Mouse (Mus musculus): ENCODE data around the gene Exd2.
"Not testable (repeated sequence)": the region's sequence is repeated elsewhere in the genome, so short reads cannot be mapped to it uniquely, and the experiment has no call there.

The Exd2 gene

DNA sequence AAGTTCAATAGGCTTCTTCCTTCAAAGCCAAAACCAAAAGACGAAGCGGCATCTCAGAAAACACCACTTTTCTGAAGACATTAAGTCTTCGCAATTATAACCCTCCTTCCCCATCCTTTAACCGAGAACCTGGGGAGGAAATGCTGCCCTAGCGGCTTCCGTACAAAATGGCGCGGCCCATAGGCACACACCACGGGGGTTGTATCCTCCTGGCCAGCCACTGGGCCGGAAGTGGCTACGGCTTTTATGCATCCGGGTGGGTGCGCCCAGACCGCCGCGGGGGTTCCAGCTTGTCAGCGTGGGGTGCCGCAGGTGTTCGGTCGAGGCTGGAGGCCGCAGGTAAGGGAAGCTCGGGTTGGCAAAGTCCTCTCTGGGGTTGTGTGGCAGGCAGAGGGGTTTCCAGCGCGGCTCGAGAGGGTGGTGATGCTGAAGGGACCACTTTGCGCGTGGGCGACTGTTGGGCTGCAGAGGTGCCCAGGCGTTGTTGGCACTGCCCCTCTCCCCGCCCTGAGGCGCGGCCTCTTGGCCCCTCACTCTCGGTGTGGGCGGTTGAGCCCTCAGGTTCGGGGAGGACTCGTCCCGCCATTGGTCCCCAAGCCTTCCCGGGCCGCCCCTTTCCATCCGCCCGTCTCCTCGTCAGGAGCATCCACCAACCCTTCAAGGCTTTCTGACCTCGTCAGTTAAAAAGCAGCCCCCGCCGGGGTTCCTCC, at the start of gene Exd2:
Exd2 (plus strand) TSS at position 154 of the 710 bp plus-strand sequence.
- peak; percentile 76 for DNase-seq (ENCODE audit: low read depth)

DNA sequence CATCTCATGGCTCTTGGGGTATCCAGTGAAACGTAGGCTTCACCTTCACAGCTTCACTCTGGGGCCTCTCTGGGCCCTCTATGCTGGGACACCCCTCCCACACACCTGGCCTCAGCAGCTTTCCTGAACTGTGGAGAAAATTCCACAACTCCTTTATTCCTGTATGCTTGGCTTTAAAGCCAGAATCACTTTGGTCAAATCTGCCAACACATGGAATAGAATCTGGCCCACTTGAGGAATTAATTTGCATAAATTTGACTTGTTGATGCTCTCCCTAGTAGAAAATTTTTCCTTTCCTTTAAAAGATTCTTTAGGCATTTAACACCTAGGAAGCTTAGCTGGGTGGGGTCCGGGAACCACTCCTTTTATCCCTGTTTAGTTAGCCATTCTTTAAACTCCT, 47.8 kb upstream of the Exd2 start:
- DNase-seq (ENCODE audit: low read depth), result no peak

DNA sequence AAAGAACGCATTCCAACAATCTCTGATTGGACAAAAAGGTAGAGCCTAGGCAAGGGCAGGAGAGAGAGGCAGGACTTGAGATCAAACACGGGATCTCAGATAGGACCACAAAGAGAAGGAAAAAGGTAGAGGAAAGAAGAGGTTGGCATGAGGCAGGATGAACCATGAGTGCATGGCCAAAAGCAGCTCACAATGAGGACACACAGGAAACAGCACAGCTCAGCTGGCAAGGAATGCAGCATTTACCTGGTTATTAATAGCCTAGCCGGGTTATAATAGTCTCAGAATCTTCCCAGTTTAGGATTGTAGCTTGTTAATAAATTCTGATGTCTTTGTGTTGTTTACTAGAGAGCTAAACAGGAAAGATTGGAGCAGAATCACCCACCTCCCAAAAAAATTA, 35.2 kb upstream of the Exd2 start:
- DNase-seq (ENCODE audit: low read depth), result no peak

DNA sequence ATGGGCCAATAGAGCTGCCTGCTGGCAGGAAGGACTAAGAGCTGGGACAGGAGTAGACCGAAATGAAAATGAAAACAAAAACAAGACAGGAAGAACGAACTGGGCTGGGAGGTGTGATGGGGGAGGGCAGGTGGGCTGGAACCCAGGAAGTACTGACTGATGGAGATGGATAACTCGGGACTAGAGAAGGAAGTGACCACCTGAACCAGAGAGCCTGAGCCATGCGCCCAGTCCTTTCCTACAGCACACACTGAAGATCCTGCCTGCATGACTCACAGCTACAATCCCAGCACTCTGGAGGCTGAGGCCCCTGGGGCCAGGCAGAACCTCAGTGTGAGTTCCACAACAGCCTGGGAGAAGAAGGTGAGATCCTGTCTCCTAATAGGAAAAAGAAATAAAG, 29.6 kb upstream of the Exd2 start:
- no peak for DNase-seq (ENCODE audit: low read depth)

DNA sequence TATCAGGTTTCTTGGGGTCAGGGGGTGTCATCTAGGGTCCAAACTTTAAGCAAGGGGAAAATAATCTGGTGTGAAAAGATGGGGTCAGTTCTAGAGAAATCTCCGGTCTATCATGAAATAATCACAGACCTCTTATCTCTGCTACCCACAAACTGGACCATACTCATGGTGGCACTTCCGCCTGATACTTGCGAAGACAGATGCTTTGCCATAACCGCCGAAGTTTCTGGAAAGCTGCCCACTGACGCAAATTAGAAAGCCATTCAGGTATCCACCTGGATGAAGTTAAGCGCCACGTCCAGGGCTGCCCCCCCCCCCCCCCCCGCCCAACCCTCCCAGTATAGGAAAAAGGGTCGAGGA, 28.3 kb upstream of the Exd2 start:
- DNase-seq (ENCODE audit: low read depth), result no peak

DNA sequence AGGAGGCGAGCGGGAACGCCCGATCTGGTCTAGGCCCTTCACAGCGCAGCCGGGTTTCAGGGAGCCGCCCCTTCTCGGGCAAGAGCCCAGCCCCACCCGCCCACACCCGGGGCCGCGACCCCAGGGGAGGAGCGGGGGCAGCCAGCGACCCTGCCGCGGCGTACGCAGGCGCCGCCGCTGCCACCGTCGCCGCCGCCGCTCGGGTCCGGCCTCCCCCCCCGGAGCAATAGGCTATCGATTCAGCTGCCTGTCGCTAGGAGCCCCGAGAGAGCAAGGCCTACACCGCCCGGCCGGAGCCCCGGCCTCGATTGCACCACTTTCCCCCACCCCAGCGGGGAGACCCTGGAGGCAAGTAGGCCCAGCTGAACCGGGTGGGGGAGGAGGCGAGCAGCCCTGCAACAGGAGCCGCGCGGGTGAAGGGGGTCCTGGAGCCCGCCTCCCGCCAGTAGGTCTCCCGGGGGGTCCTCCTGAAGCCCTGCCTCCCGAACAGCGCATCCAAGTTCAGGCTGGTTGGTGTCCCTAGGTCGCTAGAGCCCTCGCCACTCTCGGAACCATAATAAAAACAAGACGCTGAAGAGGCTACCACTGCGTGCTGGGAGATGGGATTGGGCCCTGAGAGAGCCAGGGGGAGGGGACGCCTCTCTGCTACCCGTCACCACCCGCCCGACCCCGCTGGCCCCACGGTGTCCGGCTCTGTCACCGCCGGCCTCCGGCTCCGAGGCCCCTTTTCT, 27.8 kb upstream of the Exd2 start:
- peak; percentile 42 for DNase-seq (ENCODE audit: low read depth)

DNA sequence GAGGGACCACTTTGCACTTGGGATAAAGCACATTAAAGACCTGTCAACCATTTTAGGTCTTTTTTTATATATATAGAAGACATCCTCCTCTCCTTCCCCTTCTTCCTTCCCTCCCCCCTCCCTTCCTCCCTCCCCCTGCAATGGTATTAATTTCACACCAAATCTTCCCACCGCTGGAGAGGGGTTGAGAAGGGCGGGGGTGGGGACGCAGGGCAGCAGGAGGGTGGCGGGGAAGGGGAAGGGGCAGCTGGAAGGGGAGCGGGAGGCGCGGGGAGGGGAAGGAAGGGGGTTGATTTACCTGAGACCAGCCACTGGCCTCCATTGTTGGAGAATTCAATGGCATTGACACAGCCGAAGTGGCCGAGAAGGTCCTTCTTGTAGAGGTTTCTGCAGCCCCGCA, 27.0 kb upstream of the Exd2 start:
- DNase-seq (ENCODE audit: low read depth), result no peak

DNA sequence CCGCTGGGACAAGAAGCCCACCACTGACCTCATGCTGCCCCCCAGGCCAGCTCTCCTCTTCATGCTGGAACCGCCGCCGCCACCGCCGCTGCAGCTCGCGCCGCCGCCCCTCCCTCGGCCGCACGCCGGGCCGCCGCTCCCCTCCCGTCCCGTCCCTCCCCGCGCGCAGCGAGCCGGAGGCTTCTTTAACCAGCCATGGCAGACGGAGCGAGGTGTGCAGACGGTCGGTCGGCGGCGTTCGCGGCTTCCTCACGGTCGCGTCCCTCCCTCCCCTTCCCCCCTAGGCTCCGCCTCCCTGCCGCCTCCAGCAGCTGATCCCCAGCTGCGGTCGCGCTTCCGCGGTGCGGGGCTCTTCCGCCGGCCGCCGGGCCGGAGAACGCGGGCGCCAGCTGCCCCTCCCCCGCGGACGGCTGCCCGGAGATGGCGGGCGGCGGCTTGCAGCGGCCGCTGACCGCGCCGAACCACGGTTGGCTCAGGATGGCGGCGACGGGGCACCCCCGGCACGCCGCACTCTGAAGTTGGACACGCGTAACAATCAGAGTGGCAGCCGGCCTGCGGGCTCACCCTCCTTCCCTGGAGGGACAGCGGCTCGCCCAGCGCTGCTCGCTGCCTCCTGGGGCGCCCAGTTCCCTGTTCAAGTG, 26.4 kb upstream of the Exd2 start, which contains the start of gene Dcaf5:
Dcaf5 (minus strand) TSS at position 266 of the 641 bp plus-strand sequence.
- peak; percentile 58 for DNase-seq (ENCODE audit: low read depth)

DNA sequence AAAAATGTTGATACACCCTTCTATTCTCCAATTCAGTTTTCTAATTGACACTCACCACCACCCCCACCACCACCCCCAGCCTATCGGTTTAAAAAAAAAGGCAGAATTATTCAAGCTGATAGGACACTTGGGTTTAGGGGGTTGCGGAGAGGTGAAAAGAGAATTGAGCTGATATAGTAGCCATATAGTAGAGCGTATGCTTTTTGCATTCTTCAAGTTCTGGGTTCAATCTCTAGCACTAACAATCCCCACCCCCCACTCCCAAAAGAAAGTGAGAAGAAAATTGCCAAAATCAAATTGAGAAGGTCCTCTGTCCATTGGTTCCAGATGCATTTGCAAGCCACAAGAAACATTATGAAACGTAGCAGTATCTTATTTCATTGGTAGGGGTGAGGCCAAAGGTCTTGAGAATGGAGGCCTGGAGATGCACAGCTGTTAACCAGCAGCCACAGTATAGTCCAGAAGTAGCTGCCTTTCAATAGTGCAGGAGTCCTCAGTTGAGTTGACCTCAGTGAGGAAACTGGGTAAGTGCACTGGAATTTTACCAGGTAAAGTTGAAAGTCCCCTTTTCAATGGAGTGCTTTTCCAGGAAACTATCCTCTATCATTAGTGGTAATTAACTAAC, 25.7 kb upstream of the Exd2 start:
- DNase-seq (ENCODE audit: low read depth), result no peak

DNA sequence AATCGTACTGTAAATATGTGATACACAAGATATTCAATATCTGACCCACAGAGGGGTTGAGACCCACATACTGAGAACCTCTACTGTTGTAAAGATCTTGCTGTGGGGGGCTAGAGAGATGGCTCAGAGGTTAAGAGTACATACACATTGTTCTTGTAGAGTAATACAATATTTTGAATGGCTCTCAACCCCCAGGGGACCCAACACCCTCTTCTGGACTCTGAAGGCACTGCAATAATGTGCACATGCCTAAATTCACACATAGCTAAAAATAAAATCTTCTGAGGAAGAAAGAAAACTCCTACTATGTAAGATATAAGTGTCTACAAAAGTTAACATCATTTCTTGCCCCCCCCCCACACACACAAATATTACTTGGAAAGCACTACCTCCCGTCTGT, 21.9 kb upstream of the Exd2 start:
- DNase-seq (ENCODE audit: low read depth), result no peak

DNA sequence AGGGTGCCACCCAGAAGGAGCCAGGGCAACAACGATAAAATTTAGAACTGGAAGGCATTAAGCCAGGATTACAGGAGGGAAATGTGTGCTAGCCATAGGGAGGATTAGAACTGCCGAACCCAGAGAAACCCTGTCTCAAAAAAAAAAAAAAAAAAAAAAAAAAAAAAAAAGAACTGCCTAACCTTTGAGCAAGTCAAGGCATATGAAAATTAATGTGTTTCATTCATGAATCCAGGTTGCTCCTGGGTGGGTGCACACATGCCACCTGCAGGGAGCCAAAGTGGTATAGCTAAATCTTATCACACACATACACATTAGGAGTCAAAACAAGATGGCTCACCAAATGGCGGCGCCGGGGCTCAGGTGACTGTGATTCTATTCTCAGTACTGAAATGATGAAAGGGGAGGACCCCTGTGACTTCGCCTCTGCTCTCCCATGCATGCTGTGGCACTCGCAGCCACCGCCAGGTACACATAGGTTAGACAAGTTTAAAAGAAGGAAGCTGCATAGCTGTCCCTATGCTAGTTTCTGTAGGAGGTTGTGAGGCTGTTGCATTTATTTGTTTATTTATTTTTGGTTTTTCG, 18.3 kb upstream of the Exd2 start:
- no peak for DNase-seq (ENCODE audit: low read depth)

DNA sequence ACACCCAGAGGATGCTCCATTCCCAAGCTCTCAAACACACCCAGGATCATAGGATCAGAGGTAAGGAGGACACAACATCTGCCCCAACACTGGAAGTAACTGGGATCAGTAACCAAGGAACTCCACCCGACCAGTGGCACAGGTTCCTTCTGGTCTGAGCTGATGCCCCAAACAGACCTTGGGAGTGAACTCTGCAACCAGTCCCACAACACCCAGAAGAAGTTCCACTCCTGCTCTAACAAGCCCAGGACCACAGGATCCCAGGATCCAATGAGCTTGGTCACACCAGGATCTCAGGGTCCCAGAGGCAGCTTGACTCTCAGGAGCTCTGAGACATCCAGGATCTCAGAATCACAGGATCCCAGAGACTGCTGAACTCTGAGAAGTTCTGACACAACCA, 9.4 kb upstream of the Exd2 start:
- DNase-seq (ENCODE audit: low read depth), result no peak

DNA sequence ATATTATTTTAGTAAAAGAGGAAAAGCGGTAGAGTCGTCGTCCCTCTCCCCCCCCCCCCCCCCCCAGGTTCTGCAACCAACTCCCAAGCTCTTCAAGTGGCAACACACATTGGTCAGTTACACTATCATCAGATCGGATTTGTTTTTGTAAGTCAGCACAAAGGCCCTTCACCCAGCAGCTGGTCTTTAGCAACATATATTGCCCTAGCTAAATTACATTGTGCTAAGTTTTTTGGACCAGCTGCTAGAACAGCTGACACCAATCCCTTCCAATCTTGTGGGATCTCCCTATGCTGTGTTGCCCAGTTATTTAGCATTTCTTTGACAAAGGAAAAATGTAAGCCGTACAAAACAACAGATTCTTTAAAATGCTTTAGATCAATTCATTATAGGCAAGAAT, 4.9 kb upstream of the Exd2 start:
- DNase-seq (ENCODE audit: low read depth), result no peak

DNA sequence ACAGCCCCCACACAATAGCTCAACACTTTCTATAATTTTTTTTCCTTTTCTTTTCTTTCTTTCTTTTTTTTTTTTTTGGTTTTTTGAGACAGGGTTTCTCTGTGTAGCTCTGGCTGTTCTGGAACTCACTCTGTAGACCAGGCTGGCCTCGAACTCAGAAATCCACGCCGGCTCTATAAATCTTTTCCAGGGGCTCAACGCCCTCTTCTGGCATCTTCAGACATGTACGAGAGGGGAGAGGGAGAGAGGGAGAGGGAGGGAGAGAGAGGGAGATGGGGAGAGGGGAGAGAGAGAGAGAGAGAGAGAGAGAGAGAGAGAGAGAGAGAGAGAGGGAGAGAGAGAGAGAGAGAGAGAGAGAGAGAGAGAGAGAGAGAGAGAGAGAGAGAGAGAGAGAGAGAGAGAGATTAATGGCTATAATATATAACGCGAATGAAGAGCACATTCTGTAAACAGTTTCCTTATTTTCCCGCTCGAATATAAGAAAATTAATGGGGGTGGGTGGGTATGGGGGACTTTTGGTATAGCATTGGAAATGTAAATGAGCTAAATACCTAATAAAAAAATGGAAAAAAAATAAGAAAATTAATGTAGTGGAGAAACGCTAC, 501 bp upstream of the Exd2 start:
- not testable (repeated sequence) for DNase-seq (ENCODE audit: low read depth)

DNA sequence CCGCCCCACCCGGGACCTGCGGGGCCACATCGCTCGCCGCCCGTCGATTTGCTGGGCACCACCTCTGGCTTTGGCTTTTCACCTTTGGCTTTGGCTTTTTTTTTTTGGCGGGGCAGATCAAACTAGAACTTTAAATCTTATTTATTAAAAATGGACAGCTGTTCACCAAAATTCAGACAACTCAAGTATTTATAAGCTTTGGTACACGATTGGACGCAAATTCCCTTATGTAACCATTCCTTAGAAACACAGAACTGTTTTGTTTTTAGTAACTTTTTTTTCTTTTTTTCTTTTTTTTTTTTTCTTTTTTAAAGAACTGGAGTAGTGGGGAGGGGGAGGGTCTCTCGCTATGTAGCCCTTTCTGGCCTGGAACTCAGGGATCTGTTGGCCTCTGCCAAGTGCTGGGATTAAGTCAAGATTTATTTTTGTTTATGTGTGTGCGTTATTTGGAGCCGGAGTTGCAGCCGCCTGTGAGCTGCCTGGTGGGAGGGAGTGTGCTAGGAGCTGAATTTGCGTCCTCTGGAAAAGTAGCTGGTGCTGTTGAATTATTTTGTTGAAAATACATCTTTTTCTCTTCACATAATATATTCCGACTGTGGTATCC, 873 bp downstream of the Exd2 start:
- no peak for DNase-seq (ENCODE audit: low read depth)

DNA sequence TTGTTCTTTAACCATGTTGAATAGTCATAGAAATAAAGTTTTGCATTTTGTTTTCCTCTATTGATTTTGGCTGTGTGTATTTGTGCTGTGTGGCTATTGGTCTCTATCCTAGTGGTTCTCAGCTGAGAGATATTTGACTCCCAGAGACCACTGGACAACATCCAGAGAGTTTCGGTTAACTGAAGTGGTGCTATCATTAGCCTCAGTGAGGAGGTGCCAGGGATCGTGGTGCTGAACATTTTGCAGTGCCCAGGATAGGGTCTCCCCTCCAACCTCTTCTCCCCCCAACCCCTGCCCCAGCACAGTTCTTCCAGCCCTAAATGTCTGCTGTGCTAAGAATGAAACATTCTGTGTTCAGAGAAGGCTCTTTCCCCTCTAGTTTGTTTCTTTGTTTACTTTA, 7.3 kb downstream of the Exd2 start:
- no peak for DNase-seq (ENCODE audit: low read depth)

DNA sequence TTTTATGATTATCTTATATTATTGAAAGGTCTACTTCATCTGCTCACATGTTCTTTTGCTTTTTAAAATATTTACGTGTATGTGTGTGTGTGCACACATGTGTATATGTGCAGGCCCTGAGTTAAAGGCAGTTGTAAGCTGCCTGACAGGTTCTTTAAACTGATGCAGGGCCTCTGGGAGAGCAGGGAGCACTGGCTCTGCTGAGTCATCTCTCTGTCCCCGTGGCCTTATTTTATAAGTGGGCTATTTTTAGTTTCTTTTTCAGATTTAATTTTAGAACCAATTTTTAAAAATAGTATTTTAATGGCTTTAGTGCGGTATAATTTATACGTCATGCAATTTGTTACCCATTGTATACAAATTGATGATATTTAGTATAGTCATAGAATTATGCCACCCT, 9.0 kb downstream of the Exd2 start:
- DNase-seq (ENCODE audit: low read depth), result no peak

DNA sequence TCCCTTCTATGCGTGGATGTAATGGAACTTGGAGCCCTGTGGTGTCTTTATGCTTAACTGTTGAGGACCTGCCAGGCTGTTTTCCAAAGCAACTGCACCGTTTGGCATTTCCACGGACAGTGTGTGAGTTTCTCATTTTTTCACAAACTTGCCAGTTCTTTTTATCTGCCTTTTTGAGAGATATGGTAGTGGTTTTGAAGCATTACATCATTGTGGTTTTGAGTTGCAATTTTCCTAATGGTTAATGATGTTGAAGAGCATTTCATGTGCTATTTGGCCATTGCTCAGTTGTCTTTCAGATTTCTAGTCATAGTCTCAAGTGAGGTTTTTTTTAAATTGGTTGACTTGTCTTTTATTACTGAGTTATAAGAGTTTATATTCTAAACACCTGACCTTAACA, 10.8 kb downstream of the Exd2 start:
- DNase-seq (ENCODE audit: low read depth), result no peak

DNA sequence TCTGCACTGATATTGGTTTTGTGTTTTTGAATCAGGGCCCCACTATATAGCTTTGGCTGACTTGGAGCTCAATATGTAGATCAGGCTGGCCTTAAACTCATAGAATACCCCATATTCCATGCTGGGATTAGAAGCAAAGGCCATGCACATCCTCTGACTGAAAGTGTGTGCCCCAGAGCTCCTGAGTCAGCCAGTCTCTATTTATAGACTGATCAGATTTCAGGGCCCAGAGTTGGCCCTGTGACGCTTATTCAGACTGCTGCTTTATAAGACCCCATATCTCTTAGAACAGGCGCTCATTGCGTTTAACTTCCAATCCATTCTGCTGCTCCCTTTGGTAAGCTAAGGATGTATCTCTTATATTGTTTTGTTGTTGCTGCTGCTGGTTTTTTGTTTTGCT, 17.1 kb downstream of the Exd2 start:
- no peak for DNase-seq (ENCODE audit: low read depth)

DNA sequence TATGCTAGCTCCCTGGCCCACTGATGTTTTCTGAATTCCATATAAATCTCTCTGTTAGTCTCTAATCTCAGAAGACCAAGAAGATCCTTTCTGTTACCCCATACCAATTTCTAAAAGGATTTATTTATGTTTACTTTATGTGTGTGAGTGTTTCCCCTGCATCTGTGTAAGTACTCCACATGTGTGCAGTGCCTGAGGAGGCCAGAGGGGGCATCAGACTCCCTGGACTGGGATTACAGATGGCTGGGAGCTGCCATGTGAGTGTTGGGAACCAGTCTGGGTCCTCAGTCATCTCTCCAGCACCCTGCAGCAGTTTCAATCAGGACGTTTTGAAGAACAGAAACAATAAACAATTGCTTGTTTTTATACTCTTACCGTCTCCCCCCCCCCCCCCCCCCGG, 20.5 kb downstream of the Exd2 start:
- DNase-seq (ENCODE audit: low read depth), result no peak

DNA sequence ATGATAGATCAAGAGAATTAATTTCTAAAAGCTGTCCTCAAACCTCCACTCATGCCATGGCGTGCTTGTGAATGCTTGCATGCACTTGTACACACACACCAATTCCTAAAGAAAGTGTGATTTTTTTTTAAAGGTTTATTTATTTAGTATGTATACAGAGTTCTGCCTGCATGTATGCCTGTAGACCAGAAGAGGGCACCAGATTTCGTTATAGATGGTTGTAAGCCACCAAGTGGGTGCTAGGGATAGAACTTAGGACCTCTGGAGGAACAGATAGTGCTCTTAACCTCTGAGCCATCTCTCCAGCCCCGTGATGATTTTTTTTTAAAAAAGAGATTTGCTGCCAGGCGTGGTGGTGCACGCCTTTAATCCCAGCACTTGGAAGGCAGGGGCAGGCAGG, 30.4 kb downstream of the Exd2 start:
- DNase-seq (ENCODE audit: low read depth), result no peak

DNA sequence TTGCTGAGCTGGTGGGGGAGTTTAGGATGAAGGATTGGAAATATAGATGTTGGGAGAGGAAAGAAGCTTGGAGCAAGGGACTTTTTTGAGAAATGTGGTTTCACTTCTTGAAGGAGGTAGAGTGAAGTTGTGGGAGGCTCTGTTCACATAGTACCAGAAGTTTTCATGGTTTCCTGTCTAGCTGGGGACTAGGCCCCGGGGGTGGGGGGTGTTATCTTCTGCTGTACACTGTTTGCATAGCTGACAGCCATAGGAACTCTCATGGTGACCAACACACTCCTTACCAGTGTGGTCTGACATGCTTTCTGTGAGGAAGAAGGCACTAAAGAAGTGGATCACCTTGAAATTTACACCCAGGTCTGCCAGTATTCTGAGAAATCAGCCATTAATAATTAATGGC, 32.8 kb downstream of the Exd2 start:
- no peak for DNase-seq (ENCODE audit: low read depth)
